Comparison of ENCODE assay signal across 10 mouse cellular contexts in genomic region chr5:36960501-36960900, GRCm38 (mm10). TPM values are rescaled to one million over a fixed set of nuclear protein-coding genes. Genes with fewer than 3 reads are reported as not detected.
A peak's percentile ranks its signal among the peaks of the same experiment; 100 is the strongest.
DNase-seq lines count a peak whose midpoint lies in the region; ATAC-seq lines count a peak whose summit lies in the region.
"Had no signal": no experiment of that assay in that cellular context is flagged by ENCODE, and none has a peak within 500 bp of the region (broad histone marks: within the 10 kb centered on the region; RNA-seq: fewer than 3 reads in every experiment).

No protein-coding gene starts in this region.

- H3K27me3 ChIP-seq in heart, embryonic 16.5 days (ENCODE audit: control insufficient read depth, insufficient read depth, low read length), result no peaks in the 10 kb centered on the region
- no peaks in the 10 kb centered on the region for H3K27me3 ChIP-seq in midbrain, embryonic 16.5 days (ENCODE audit: control insufficient read depth, insufficient read depth, low read depth, low read length)

- no peak overlapping the region for H3K9ac ChIP-seq in heart, embryonic 16.5 days (ENCODE audit: low read length)
- H3K9ac ChIP-seq in midbrain, embryonic 16.5 days (ENCODE audit: low read depth, low read length), result peak overlapping the region; percentile 39; the same call in 1 of the 2 replicates

- DNase-seq in heart, adult 8-10 months (ENCODE audit: low spot score), result no peak
- DNase-seq in embryo, embryonic 10 days (ENCODE audit: low spot score), result peak; percentile 63
- peak; percentile 20 for DNase-seq in heart, postnatal 4 days
- DNase-seq in gastrocnemius, adult 18-20 months (ENCODE audit: low spot score), result no peak
- DNase-seq in urinary bladder, postnatal 4 days (ENCODE audit: low spot score in 2 of 2), result no peak
- no peak for DNase-seq in cerebellum, adult 9-11 months
- DNase-seq: cerebellum, adult 18-20 months had no signal

- no peak overlapping the region for H3K27ac ChIP-seq in heart, embryonic 16.5 days (ENCODE audit: low read length)
- peak overlapping the region; percentile 75 for H3K27ac ChIP-seq in midbrain, embryonic 16.5 days (ENCODE audit: low read length)
- H3K27ac ChIP-seq: stomach, postnatal 0 days had no signal

- no peaks in the 10 kb centered on the region for H3K9me3 ChIP-seq in heart, embryonic 16.5 days (replicated peaks; ENCODE audit: control insufficient read depth, low read length)
- no peaks in the 10 kb centered on the region for H3K9me3 ChIP-seq in midbrain, embryonic 16.5 days (replicated peaks; ENCODE audit: control insufficient read depth, low read length, poor library complexity, severe bottlenecking)

- no peak overlapping the region for H3K4me3 ChIP-seq in heart, embryonic 16.5 days (ENCODE audit: low read length)
- no peak overlapping the region for H3K4me3 ChIP-seq in midbrain, embryonic 16.5 days (ENCODE audit: low read depth, low read length)

- 17% methylated on average over 5 of the region's 5 CpGs for WGBS in heart, embryonic 16.5 days
- 3% methylated on average over 5 of the region's 5 CpGs for WGBS in midbrain, embryonic 16.5 days

- H3K4me1 ChIP-seq in heart, embryonic 16.5 days (ENCODE audit: control insufficient read depth, insufficient read depth, low read length), result no peaks in the 10 kb centered on the region; the same call in 1 of the 2 replicates
- H3K4me1 ChIP-seq in midbrain, embryonic 16.5 days (ENCODE audit: control insufficient read depth, insufficient read depth, low read length), result peaks cover 12% of the 10 kb centered on the region

- H3K4me2 ChIP-seq in heart, embryonic 16.5 days (ENCODE audit: low read depth, low read length), result no peak overlapping the region
- H3K4me2 ChIP-seq in midbrain, embryonic 16.5 days (ENCODE audit: low read length), result no peak overlapping the region

- ATAC-seq in heart, embryonic 16.5 days (replicated peaks; ENCODE audit: extremely low read depth, insufficient read depth, low FRiP score), result 0 out of 2 replicates have a peak, but pooled peaks have one; percentile 58
- peak; percentile 77 for ATAC-seq in midbrain, embryonic 16.5 days

- H3K36me3 ChIP-seq in heart, embryonic 16.5 days (ENCODE audit: control insufficient read depth, insufficient read depth), result peaks cover 2% of the 10 kb centered on the region; the same call in 1 of the 2 replicates
- no peaks in the 10 kb centered on the region for H3K36me3 ChIP-seq in midbrain, embryonic 16.5 days (ENCODE audit: control insufficient read depth, insufficient read depth, low read length)

RNA-seq across cellular contexts. Expression of gene Wfs1, which starts 28.5 kb away (rescaled TPM):
- 18.4 and 19.2 TPM in 2 replicates for polyA plus RNA-seq in heart, embryonic 16.5 days (2015; fragmentation: Nextera tagmentation; extraction: Ambion mirVana)
- 100 to 1,000 TPM in 2 of 4 experiments, 10 to 100 TPM in 2; 92.1 to 104 (median 96.8) TPM for total RNA-seq in heart, adult 8-10 months (2022)
- total RNA-seq in heart, postnatal 4 days (2021), result 10 to 100 TPM; 26.3 to 27.7 TPM
- 10.3 and 11.1 TPM in 2 replicates for polyA plus RNA-seq in midbrain, embryonic 16.5 days (2015; fragmentation: Nextera tagmentation; extraction: Ambion mirVana)
- 10 to 100 TPM; 57.7 to 80.4 TPM for total RNA-seq in gastrocnemius, adult 18-20 months (2021)

Comparison
In these comparisons a context has a peak if more than half of its experiments do, and no peak if none do; other contexts are left out.
1. DNase-seq: peak in embryo, embryonic 10 days (single experiment) and heart, postnatal 4 days (single experiment); none in heart, adult 8-10 months (single experiment), gastrocnemius, adult 18-20 months (single experiment), urinary bladder, postnatal 4 days (0 of 2) and cerebellum, adult 9-11 months (single experiment).